Mouse (Mus musculus) natural killer cell, adult 2 months (primary cell): ENCODE results near the gene Pard3.
A peak's percentile ranks its signal among the peaks of the same experiment; 100 is the strongest.

Experiments
- DNase-seq, 2 experiments: peaks; one replicate each; pipeline ENCODE4 v3.0.0; 2022; ENCODE audit warnings: low spot score in 2 of 2

The Pard3 gene

DNA sequence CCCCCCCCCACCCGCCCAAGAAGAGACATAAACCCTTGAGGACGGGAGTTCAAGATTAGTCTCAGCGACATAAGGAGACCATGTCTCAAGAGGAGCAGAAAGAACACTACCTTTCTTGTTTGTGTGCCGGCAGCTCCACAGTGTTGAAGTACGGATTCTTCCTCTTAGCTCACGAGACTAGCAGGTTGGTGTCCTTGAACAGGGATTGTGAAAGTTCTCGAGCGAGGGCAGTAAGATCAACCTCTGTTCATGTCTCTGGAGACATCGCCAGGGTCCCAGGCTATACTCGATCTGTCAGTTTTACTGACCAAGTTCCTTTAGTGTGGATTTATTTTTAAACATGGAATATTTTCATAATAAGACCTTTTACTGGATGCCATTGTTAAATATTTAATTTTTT, 224.1 kb downstream of the Pard3 start:
- no peak for DNase-seq

DNA sequence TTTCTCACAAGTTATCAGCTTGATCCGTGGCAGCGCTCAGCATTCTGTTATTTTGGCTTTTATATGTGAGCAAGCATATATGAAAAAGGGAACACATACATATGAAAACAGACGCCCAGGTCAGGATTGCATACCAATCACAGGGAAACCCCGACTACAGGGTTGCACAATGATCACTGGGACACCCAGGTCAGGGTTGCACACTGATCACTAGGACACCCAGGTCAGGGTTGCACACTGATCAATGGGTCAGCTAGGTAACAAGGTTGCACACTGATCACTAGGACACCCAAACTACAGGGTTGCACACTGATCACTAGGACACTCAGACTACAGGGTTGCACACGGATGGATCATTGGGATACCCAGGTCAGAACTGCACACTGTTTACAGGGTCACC, 228.6 kb downstream of the Pard3 start:
- no peak for DNase-seq

DNA sequence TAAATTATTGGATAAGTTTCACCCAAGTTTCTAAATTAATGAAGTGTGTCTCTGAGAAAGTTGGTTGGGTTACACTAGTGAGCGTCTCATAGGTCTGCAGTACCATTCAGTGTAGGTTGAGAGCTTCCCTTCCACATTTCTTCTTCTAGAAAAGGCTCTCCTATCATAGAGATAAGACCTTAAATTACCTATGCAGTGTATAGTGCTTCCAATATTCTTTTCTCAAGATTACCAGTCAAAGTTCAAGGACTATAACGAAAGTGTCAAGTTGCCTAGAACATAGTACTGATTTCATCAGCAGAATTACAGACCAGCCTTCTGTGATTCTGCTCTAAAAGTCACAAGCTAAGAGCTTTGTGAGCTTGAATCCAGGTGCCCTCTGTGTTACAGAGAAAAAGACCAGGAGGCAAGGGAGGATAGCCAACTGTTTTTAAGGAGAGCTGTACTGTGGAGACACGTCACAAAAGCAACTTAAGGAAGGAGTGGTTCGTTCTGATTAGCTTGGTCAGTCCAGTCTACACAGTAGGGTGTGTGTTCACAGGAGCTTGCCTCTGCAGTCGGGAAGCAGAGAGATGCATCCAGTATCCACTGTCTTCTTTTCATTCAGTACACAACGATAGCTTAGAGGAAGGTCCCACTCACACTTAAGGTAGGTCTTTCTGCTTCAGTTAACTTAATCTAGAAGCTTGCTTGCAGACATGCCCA, 229.5 kb downstream of the Pard3 start:
- DNase-seq: no peak

DNA sequence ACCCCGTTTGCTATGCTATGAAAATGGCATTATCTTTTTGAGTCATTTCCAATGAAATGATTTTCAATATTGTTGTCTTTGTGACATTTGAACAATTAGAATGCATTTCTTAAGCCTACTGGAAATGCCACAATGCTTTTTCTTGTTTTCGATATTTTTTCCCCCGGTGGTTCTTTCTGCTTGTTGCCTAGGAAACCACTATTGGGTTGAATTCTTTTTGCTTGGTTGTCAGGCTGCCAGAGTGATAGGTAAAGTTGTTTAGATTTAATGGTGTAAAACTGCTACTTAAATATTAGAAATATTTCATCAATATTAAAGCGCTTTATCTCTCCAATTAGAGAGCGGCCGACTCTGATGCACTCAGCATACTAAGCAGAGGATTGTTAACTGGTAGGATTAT, 230.4 kb downstream of the Pard3 start:
- DNase-seq: no peak

DNA sequence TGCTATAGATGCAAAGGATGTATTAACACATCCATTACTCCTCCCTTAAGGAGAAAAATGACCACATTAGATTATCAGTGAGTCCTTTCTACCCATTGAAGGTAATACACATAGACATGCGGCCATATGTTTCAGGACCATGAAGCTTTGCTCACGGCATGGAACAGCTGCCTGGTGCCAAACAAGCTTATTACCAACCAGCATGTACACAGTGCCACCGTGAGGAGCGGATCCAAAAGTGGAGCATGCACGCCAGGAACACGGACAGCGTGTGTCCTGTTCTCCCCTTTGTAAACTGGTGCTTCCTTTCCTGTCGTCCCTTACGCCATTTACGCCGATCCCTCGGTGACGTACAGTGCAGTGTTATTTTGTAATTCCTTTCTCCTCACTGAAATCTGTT, 232.2 kb downstream of the Pard3 start:
- no peak for DNase-seq

DNA sequence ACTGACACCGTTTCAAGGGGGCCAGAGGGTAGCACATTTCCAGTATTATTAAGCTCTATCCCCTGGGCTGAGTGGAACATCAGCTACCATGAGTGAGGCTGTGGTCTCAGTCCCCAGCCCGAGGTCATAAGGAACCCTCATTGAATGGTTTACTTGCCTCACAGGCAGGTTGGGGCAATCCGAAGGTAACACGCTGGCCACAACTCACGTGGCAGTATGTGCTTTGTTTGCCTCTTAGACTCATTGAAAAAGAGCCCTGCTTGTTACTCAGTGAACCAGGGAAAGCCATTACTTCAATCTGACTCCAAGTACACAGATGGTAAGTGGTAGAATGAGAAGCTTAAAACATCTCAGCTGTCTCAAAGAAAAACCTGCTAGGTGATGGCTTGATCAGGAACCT, 236.8 kb downstream of the Pard3 start:
- DNase-seq: no peak

DNA sequence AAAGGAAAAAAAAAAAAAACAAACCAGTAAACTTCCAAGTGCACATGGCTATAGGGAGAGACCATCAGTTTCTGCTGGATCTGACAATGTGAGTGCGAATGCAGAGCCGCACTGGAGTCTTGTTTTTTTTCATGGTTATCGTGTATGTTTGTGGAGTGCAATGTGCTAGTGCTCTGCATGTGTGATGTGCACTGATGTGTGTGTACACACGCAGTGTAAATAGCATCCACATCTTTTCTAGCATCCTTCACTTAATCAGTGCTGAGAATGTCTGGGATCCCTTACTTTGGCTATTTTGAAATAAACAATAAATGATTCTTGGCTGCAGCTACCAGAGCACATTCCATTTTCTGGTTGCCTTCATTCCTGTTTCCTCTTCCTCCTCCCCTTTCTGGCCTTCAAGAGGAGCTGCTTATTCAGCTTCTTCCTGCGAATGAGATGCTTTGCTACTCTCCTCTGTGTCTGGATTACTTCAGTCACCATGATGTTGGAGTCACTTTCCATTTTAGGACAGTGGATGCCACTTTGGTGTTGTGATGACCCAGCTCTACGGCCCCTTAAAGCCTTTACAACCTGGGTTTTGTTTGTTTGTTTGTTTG, 239.3 kb downstream of the Pard3 start:
- DNase-seq: no peak

DNA sequence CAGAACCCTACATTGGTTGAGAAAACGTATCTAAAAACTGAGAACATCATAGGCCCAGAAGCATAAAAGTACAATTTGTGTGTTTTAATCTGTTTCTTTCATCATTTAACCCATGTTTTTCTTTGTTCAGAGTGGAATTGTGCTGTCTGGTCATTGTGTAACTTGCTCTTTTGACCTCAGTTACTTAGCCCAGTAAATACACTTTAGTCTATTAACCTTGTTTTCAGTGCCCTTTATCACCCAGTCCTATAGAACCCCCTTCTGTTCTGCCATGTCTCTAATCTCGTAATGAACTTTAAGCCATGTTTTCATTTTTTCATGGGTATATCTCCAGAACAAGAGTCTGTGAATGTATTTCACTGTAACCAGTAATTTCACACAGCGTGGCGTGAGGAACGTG, 243.3 kb downstream of the Pard3 start:
- no peak for DNase-seq

DNA sequence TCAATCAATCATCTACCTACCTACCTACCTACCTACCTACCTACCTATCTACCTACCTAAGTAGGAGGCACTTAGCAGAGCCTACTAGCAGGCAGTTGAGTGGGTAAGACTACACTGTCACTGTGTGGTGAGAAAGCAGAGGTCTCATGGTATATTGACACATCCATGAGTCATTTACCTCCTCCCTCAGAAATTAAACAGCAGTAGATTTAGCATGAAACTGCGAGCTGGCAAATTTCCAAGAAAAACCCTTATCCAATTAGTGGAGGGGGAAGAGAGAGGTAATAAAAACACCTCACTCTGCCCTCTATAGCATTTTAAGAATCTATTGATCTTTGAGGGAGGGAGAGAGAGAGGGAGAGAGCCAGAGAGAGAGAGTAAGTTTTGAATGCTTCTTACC, 245.7 kb downstream of the Pard3 start:
- no peak for DNase-seq

DNA sequence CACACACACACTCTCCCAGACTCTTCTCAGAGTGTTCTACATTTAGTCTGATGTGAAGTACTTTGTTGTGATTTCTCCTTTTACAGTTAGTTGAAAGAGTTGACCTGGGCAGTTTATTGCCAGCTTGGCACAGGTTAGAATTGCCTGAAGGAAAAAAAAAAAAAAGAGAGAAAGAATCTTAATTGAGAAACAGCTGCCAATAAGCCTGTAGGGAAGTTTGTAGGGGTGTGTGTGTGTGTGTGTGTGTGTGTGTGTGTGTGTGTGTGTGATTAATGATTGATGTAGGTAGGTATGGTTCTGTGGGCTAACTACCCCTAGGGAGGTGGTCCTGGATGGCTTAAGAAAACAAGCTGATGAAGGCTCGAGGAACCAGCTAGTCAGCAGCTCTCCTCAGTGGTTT, 252.1 kb downstream of the Pard3 start:
- DNase-seq: no peak

DNA sequence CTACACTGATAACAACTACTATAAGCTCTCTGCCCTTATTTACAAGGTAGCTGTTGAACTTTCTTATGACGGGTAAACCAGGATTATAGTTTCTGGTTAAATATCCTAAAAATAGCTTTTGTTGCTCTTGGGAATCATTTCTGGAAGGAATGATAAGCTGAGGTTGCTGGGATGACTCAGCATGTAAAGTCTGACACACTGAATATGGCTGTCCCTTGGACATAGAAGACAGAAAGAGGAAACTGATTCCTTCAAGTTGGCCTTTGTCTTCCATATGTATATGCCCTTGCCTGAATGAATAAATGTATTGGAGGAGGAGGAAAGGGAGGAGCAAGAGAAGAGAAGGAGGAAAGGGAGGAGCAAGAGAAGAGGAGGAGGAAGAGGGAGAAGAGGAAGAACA, 254.2 kb downstream of the Pard3 start:
- DNase-seq: no peak

DNA sequence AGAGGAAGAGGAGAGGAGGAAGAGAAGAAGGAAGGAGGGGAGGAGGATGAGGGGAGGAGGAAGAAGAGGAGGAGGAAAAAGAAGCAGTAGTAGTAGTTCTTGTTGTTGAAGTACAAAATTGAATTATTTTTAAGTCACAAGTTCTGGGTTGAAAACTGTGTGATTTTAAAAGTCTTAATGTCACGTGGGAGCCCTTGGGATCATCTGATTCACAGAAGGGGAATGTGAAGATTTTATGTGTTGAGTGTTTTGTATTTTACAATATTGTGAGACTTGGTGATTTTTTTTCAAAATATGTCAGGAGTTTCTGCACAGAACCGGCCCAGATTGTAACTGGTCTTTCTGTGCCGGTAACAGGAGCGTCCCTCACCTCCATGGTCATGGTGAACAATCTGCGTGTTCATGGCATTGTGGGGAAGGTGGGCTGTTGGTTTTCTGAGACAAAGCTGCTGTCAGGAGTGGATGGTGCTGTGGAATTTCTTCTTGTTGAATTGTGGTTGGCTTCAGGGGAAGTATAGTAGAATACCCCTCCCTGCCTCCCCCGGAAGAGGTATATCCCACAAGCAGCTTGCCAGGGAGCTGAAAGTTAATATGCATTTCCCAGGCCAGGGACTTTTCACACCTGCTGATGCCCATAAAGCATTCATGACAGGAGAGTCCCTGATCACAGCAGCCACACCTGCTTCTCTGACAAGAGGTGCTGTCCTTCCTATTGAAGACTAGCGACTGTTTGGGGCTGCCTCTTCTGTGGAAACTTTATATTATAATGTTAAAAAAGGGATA, 254.9 kb downstream of the Pard3 start:
- no peak for DNase-seq

DNA sequence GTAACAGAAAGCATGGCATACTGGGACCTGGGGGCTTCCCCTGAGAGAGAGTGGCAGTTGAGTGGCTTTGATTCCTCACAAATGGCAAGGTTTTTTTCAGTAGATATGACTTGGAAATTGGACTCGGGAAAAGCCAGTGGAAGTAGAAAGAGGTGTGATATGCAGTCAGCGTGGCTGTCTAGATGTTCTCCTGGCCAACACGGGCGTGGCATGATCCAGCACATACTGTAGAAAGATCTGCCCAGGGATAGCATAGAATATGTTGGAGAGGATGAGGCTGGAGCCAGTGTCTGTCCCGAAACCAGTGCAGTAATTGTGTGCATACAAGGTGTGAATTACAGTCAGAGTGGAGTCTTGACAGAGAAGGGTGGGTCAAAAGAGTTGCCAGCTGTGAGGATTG, 257.2 kb downstream of the Pard3 start:
- DNase-seq: no peak

DNA sequence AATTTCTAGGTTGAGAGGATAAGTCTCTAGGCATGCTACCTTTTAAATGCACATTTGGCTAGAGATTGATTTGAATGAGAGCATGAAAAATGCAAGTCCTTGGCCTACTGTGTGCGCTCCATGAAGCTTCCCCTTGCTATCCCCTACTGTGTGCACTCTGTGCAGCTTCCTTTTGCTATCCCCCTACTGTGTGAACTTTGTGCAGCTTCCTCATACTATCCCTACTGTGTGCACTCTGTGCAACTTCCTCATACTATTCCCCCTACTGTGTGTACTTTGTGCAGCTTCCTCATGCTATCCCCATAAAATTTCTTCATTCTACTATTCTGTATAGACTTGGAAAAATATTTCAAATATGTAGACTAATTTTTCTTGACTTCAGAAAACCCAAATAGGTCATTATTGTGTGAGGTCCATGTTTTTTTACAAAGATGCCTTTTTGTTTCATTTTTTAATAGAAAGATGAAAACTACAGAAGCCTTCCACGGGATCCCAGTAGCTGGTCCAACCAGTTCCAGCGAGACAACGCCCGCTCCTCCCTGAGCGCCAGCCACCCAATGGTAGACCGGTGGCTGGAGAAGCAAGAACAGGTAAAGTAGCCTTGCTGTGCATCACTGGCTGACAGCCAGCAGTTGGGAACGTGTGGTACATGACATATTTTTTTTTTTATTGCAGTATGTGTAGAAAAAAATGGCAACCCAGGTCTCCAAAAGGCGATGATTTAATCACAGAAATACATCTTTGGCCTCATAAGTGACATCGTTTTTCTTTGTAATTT, 260.1 kb downstream of the Pard3 start:
- DNase-seq: no peak

DNA sequence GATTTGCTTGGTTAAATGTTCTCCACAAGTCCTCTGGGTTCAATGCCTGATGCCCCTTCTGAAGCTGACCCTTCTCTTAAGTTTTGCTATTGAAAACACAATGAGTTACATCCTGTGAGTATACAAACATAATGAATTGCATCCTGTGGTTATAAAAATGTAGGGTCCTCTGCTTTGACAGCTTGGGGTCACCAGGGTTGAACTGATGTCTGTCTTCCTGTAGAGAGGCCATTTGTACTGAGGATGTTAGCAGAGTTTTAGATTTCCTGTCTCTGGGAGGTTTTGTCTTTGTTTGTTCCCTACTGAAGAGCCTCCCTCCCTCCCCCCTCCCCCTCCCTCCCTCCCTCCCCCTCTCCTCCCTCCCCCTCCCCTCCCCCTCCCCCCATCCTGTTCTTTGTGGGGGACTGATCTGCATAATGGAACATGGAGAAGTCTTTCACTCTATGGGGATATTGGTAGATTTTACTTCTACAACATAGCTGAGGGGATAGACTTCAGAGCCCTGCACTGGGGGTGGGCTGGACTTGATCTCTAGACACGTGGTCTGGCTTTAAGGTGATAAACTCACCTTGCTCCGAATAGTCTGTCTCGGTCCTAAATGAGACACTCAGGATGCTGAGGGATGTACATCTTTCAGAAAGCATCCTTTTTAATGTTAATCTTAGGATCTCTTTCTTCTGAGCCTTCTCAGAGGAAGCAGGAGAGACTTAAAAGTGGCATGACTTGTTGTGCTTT, 261.3 kb downstream of the Pard3 start:
- no peak for DNase-seq

DNA sequence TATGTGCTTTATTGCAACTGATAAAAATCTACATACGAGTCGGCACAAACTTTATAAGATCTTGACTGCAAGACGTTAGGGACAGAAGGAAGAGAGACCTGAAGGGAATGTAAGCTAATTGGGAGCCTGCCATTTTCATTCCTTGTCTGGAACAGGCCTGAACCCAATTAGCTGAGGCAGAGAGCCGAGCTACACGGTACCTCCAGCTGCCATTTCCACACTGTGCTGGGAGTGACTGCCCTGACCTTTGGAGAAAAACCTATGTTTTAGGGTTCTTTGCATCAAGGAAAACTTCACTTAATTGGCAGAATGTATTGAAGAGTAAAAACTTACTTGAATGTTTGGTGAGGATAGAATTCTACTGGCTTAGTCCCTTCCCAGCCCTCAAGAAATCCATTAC, 262.1 kb downstream of the Pard3 start:
- DNase-seq: no peak

DNA sequence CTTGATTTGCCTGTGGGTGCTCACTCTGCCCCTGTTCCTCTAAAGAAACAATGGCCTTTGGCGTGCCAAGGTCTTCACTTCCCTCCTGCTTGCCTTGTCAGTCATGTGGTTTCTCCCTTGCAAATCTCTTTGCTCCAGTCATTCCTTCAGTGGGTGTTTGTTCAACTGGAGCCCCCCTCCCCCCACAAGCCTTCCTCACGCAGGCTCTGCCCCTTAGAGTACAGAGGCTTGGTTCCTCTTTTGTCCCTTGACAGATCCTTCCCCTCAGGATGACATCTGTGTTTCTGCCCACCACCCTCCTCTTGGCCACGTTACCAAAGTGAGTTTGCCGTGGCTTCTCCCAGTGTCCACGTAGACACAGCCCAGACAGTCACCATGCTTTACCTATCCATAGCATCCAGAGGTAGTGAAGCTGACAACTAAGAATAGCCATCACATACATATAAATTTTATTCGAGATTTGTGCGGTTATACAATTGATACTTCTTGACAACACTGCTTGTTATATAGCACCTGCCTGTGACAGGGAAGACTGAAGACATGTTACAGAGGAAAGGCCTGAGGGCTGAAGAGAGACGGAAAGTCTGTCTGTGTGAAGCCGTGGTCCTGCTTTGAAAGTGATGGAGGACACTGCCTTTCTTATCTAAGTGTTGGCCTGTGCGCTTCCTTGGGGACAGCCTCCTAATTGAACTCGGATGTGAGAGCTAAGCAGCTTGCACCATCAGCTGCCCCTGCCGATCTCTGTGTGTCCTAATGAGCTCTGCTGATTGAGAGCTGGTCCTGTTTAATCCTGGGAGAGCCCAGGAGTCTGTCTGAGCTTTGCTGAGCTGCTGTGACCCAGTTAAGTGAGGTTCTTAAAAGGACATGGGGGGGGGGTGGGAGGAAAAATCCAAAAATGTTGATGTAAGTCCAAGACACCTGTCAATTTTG, 266.8 kb downstream of the Pard3 start:
- DNase-seq: no peak

DNA sequence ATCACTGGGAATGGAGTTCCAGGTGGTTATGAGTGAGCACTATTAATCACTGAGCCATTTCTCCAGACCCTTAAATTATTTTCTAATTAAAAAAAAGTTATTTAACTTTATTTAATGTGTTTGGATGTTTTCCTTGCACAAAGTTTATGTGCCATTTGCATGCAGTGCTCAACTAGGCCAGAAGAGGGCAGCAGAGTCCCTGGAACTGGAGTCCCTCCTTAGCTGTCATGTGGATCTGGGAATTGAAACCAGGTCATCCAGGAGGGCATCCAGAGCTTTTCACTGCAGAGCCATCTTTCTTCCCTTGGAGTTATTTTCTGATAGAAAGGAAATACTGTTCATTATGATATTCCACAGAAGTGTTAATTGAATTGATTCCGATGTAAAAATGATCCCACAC, 268.1 kb downstream of the Pard3 start:
- peak; percentile 19 to 27 for DNase-seq

DNA sequence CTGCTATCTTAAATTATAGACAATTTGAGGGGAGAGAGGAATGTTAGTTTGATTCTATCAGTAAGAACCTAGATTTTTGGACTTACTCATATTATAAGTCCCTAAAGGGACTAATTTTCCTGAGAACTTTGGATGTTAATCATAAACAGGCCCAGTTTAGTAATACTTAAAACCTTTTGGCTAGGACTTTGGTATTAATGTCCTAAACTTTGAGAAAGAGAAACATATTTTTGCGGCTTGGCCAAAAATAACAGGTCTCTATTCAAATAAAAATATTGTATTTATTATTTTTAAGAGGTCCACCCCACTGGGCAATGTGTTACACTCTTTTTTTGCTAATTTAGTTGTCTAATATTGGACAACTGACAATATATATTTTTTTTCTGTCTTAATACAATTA, 271.5 kb downstream of the Pard3 start:
- DNase-seq: no peak

DNA sequence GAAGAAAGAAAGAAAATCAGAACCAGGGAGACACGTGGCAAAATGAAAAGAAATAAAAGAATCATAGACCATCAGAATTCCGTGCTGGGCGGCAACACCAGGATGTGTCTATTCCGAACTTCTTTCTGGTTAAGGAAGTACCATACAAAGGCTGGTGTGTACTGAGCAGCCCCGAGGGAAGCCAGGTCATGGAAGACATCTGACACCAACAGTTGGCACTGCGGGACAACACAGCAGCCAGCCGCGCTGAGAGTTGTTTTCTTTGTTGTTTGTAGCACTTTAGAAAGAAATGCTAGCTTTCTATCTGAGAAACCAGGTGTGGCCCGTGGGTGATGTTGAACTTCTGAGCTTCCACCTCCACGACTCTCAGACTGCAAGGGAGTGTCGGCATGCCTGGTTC, 274.5 kb downstream of the Pard3 start:
- DNase-seq: no peak

DNA sequence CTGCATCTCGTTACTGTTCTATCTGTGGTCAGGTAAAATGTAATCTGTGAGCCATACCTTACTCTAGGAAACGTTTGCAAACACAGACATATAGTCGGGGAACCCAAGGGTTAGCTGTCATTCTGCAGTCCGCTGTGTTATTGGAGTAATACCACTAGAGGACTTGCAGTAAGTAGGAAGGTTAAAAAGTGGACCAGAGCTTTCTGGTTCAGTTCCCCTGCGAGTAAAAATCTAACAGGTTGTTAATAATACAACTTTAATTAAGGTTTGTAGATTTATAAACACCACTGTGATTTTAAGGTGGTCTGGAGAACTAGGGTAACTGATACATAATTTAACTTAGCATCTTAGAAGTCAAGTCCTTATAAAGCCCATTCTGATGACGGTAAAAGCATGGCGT, 277.4 kb downstream of the Pard3 start:
- no peak for DNase-seq
